Mouse (Mus musculus) layer of hippocampus, adult 6 months (tissue): Measurements from ENCODE around the gene Spef2. TPM values are rescaled to one million over a fixed set of nuclear protein-coding genes. Genes with fewer than 3 reads are reported as not detected.

Experiments used
- long read RNA-seq, 2 experiments: library from polyadenylated mRNA; unstranded; transcript quantifications; one replicate each; pipeline ENCODE4 v2.0.0; 2019 to 2020
- polyA plus RNA-seq: library from polyadenylated mRNA; unstranded; fragments of <200 nt; fragmentation: Nextera tagmentation; gene quantifications from 2 replicates; pipeline ENCODE4 v1.2.3, GENCODE M21; 2021

Gene Spef2
- 1.1 and 2.3 TPM in 2 replicates for polyA plus RNA-seq
- long read RNA-seq, experiment 1, partial matches to known transcripts, result 6 of 10 reads
- long read RNA-seq, experiment 1, other reads (novel, unspliced or antisense), result 4 of 10 reads
- long read RNA-seq, experiment 2, full-length matches to known transcripts, result 1 of 6 reads
- long read RNA-seq, experiment 2, partial matches to known transcripts, result 3 of 6 reads
- long read RNA-seq, experiment 2, other reads (novel, unspliced or antisense), result 2 of 6 reads

GRCm38 (mm10) chr15:9748359-9749102 lies at the start of gene Spef2:
Spef2 (minus strand) TSS chr15:9748868.

DNA sequence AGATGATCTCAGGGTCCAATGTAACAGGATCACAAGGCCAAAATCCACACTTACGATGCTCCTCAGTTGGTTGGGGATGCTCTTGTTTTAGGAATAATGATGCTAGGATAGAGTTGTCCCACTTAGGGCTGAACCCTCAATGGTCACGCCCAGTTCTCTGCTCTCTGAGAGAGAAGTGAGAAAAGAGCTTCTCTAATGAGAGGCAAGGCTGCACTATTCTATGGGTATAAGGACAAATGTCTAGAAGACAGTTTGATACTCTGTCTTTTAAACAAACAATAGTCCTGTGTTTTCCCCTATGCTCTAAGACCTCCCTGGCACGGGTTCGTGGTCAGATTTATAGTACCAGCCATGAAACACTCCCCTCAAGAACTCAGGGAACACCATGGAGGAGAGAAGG lies 218.6 kb downstream of the Spef2 start, which contains the start of gene Il7r:
Il7r (minus strand) TSS at position 101 of the 400 bp plus-strand sequence.

Other genes with a start within 250 kb of the Spef2 start
- 0.09 and 0.18 TPM in 2 replicates for gene Il7r, start 218.7 kb downstream of the Spef2 start, polyA plus RNA-seq